10 mouse cellular contexts compared by ENCODE assay signal in the genomic region with DNA sequence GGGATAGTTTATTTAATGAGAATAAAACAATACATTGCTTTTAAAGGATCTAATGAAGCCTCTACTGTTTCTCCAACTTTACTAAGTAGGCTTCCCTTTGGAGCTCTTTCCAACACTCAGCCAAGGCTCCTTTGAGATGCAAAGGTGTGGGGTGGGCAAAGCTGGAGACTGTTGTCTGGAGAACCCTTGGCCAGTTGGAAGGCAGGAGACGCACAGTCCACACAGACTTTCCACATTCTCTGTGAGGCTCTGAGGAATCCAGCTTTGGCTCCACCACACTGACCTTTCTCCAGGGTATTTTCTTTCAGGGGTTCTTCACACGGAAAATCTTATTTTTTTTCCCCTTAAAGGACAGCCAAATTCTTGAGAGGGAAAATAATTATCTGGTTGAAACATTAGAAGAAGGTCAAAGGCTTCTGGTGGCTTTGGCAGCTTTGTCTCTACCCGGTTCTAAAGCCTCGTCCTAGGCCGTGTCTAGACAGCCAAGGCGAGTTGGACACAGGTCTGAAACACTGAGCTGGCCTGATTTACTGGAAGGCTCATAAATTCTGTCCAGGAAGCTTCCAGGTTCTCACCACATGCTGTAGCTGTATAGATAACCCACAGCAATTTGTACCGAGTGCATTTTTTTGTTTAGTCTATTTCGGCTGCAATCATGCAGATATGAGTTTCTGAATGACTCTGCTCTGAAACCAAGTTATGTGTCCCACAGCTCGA.
DNase-seq lines count a peak whose midpoint lies in the region; TF ChIP-seq lines count a peak whose summit lies in the region.
"Had no signal": no experiment of that assay in that cellular context is flagged by ENCODE, and none has a peak within 500 bp of the region (broad histone marks: within the 10 kb centered on the region; RNA-seq: fewer than 3 reads in every experiment).

No protein-coding gene starts in this region.

- no peak for TF ChIP-seq EP300 in heart, adult 2 months (IDR thresholded peaks at IDR 0.05; ENCODE audit: insufficient read depth, low read depth, low read length)

- TF ChIP-seq CTCF in heart, adult 2 months (IDR thresholded peaks at IDR 0.05) = no peak

- H3K27ac ChIP-seq in heart, adult 2 months = peak overlapping the region; percentile 61
- H3K27ac ChIP-seq: macrophage had no signal

- peak; percentile 52 for DNase-seq in ovary, adult 18-20 months (ENCODE audit: low spot score)
- no peak for DNase-seq in ovary, postnatal 10 days (ENCODE audit: low spot score)
- peak in 1 of 2 experiments; percentile 38 for DNase-seq in heart, adult 2 months
- peak; percentile 13 to 48 for DNase-seq in kidney, postnatal 25 days
- DNase-seq in yolk sac, embryonic 10.5 days (ENCODE audit: low spot score) = peak; percentile 27
- no peak for DNase-seq in layer of hippocampus, postnatal 25 days (ENCODE audit: extremely low spot score in 1 of 2, low spot score in 1 of 2)
- no peak for DNase-seq in layer of hippocampus, adult 8-10 months (ENCODE audit: low spot score in 2 of 2)
- DNase-seq in urinary bladder, postnatal 36 days (ENCODE audit: low spot score in 2 of 2) = no peak

- H3K36me3 ChIP-seq in heart, adult 2 months (ENCODE audit: control insufficient read depth, insufficient read depth, low read length) = no peaks in the 10 kb centered on the region
- H3K36me3 ChIP-seq: hindbrain, embryonic 12.5 days had no signal

- no peaks in the 10 kb centered on the region for H3K27me3 ChIP-seq in heart, adult 2 months (ENCODE audit: control insufficient read depth, insufficient read depth, low read length)
- H3K27me3 ChIP-seq: hindbrain, embryonic 12.5 days had no signal

- no peak overlapping the region for H3K9ac ChIP-seq in heart, adult 2 months (ENCODE audit: low read depth, low read length)
- H3K9ac ChIP-seq: hindbrain, embryonic 12.5 days had no signal

- no peak for TF ChIP-seq POLR2A in heart, adult 2 months (IDR thresholded peaks at IDR 0.05; ENCODE audit: insufficient read depth, low read depth, low read length)

- H3K4me1 ChIP-seq in heart, adult 2 months (ENCODE audit: control insufficient read depth, insufficient read depth, low read length) = peaks cover 1% of the 10 kb centered on the region; the same call in 1 of the 2 replicates
- H3K4me1 ChIP-seq: hindbrain, embryonic 12.5 days had no signal

- intact Hi-C loops in heart, adult 2 months (cut with DNase I) = no loop called here

- no peak overlapping the region for H3K4me3 ChIP-seq in heart, adult 2 months
- H3K4me3 ChIP-seq: hindbrain, embryonic 12.5 days had no signal

- H3K79me2 ChIP-seq in heart, adult 2 months (replicated peaks; ENCODE audit: control insufficient read depth, insufficient read depth, low read length) = no peaks in the 10 kb centered on the region

- 46% methylated on average over 9 of the region's 9 CpGs for WGBS in heart, adult 2 months

Comparison
In these comparisons a context has a peak if more than half of its experiments do, and no peak if none do; other contexts are left out.
1. DNase-seq: peak in ovary, adult 18-20 months (single experiment), kidney, postnatal 25 days (2 of 2) and yolk sac, embryonic 10.5 days (single experiment); none in ovary, postnatal 10 days (single experiment), layer of hippocampus, postnatal 25 days (0 of 2), layer of hippocampus, adult 8-10 months (0 of 2) and urinary bladder, postnatal 36 days (0 of 2).